Mouse (Mus musculus) neural tube, postnatal 0 days (tissue): ENCODE measurements around the gene Tnfrsf17. TPM values are rescaled to one million over a fixed set of nuclear protein-coding genes. Genes with fewer than 3 reads are reported as not detected.

Experiments
- polyA plus RNA-seq: library from polyadenylated mRNA; unstranded; fragments of >200 nt; fragmentation: Nextera tagmentation; extraction: Ambion mirVana; gene quantifications from 2 replicates; pipeline ENCODE4 v1.2.1, GENCODE M21; 2015

Gene Tnfrsf17
- polyA plus RNA-seq: 0.29 and 0.32 TPM in 2 replicates

DNA sequence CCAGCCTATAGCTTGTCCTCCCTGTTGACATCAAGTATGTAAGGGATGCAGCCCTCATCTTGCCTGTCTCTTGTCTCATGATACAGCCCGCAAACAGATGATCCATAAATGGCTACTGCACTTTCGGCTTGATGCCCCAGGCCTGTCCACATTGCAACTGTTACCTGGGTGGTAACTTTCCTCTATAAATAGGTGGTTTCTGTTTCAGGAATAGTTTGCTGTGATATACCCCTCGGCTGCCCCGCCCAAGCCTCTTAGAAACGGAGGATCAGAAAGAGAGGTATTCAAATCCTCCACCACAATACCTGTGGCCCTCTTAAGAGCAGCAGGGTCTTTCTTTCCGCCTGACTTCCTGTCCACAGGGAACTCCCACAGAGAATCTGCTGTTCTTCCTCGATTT, at the start of gene Tnfrsf17:
Gene Tnfrsf17 (plus strand): TSS at position 301 of the 400 bp plus-strand sequence.

DNA sequence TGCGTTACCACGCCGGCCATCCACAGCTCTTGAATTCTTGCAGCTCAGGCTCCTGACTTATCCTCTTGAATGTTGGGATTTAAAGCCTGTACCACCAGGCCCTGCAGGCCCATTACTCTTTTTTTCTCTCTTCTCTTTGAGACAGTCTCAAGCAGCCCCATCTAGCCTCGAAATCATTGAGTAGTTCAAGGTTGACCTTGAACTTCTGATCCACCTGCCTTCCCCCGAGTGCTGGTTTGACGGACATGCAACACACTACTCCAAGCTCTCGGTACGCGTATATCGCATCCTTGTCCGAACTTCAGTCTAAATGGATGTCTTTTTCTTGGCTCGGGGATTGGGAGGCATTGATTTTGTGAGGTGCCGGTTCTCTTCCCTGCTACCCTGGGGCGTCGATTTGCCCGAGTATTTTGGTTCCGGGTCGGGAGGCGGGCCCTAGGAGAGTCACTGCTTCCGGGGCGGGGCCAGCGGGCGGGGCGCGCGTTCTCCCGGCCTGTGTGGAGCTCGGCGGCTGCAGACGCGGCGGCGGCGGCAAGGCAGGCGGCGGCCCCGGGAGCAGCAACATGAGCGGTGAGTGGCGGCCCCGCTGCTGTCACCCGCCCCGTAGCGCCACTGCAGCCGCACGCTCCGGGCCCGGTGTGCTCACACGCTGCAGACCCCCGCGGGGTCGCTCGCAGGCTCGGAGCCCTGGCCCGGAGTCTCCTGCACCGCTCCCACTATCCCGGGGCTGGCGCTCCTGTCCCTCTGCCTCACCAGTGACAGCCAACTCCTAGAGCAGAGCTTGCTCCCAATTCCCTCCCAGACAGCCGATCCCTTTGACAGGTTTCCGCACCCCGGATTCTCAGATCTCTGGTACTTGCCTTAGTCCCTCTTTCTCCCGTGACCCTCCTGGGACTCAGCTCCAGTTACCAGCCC, 9.1 kb downstream of the Tnfrsf17 start, which contains the start of gene Snx29:
Gene Snx29 (plus strand): TSS at position 500 of the 915 bp plus-strand sequence.

Other genes starting within 250 kb of the Tnfrsf17 start
- gene Litaf, start 247.7 kb upstream of the Tnfrsf17 start, polyA plus RNA-seq: 27.9 and 30.6 TPM in 2 replicates
- 31.5 and 32.5 TPM in 2 replicates for gene Txndc11, start 179.2 kb upstream of the Tnfrsf17 start, polyA plus RNA-seq
- 35.2 and 41.1 TPM in 2 replicates for gene Zc3h7a, start 137.4 kb upstream of the Tnfrsf17 start, polyA plus RNA-seq
- gene Rsl1d1, start 110.5 kb upstream of the Tnfrsf17 start, polyA plus RNA-seq: 104 TPM in 2 replicates
- gene Gspt1, start 59.5 kb upstream of the Tnfrsf17 start, polyA plus RNA-seq: 53.6 and 58.7 TPM in 2 replicates
- gene Snx29, start 9.1 kb downstream of the Tnfrsf17 start, polyA plus RNA-seq: 8.9 and 11.6 TPM in 2 replicates